ENCODE assay signal across 8 mouse cellular contexts in genomic region chr1:184395215-184395614, GRCm38 (mm10).
DNase-seq lines count a peak whose midpoint lies in the region; ATAC-seq lines count a peak whose summit lies in the region.

No protein-coding gene starts in this region.

- H3K4me2 ChIP-seq in limb, embryonic 15.5 days = 0 out of 2 replicates have a peak overlapping the region, but pooled peaks have one; percentile 24

- no peaks in the 10 kb centered on the region for H3K36me3 ChIP-seq in limb, embryonic 15.5 days

- peak overlapping the region; percentile 50; the same call in 1 of the 2 replicates for H3K27ac ChIP-seq in limb, embryonic 15.5 days

- H3K9me3 ChIP-seq in limb, embryonic 15.5 days = no peaks in the 10 kb centered on the region

- WGBS in limb, embryonic 15.5 days = 53% methylated on average over 15 of the region's 15 CpGs

- no peak for ATAC-seq in limb, embryonic 15.5 days (ENCODE audit: insufficient number of reproducible peaks, low FRiP score, low TSS enrichment, low read depth)

- no peak overlapping the region for H3K9ac ChIP-seq in limb, embryonic 15.5 days

- H3K27me3 ChIP-seq in limb, embryonic 15.5 days = no peaks in the 10 kb centered on the region; the same call in 1 of the 2 replicates

- H3K4me1 ChIP-seq in limb, embryonic 15.5 days = peaks cover 4% of the 10 kb centered on the region

- H3K4me3 ChIP-seq in limb, embryonic 15.5 days = no peak overlapping the region

- DNase-seq in A20 (ENCODE audit: low read depth, low spot score) (peak; percentile 60), ES-CJ7 (ENCODE audit: low read depth, low spot score) (peak; percentile 72)
- DNase-seq in cerebellum, adult 9-11 months = peak; percentile 1
- peak; percentile 36 to 53 for DNase-seq in gastrocnemius, postnatal 4 days (ENCODE audit: low spot score in 2 of 2)
- DNase-seq in kidney, adult 9 months = peak; percentile 43
- peak; percentile 47 for DNase-seq in right cerebral cortex, postnatal 4 days
- no peak for DNase-seq in yolk sac, embryonic 10.5 days (ENCODE audit: low spot score)
